Mouse (Mus musculus) lung, embryonic 14.5 days (tissue): Measurements from ENCODE around the gene Gm45233. TPM values are rescaled to one million over a fixed set of nuclear protein-coding genes. Genes with fewer than 3 reads are reported as not detected.
A peak's percentile ranks its signal among the peaks of the same experiment; 100 is the strongest.

ENCODE experiments used
- ATAC-seq: fragments of 200-750 bp; cut with Nextera tagmentation; 2 replicates; pipeline ENCODE4 v1.8.0; 2017; ENCODE audit warnings: mild to moderate bottlenecking, moderate TSS enrichment, moderate library complexity; ENCODE audit not compliant: insufficient read depth
- DNase-seq: peaks from one replicate; pipeline ENCODE4 v3.0.0-alpha.2; 2015
- H3K27ac ChIP-seq: fragments of 300-500 bp; sonication (generic); 2 replicates; pipeline ENCODE4 v1.5.1; 2014; ENCODE audit warnings: low read depth, mild to moderate bottlenecking, moderate library complexity
- H3K27me3 ChIP-seq: fragments of 300-500 bp; sonication (generic); 2 replicates; pipeline ENCODE4 v1.6.1; 2014; ENCODE audit warnings: low read length, control low read depth; ENCODE audit not compliant: insufficient read depth
- H3K36me3 ChIP-seq: fragments of 300-500 bp; sonication (generic); 2 replicates; pipeline ENCODE4 v1.6.1; 2014; ENCODE audit warnings: control low read depth; ENCODE audit not compliant: insufficient read depth
- H3K4me1 ChIP-seq: fragments of 300-500 bp; sonication (generic); 2 replicates; pipeline ENCODE4 v1.6.1; 2014; ENCODE audit warnings: antibody characterized with exemption, control low read depth; ENCODE audit not compliant: insufficient read depth
- H3K4me2 ChIP-seq: fragments of 300-500 bp; sonication (generic); 2 replicates; pipeline ENCODE4 v1.6.1; 2014; ENCODE audit warnings: mild to moderate bottlenecking
- H3K4me3 ChIP-seq: fragments of 300-500 bp; sonication (generic); 2 replicates; pipeline ENCODE4 v1.5.1; 2014; ENCODE audit warnings: low read depth, low read length
- H3K9ac ChIP-seq: fragments of 300-500 bp; sonication (generic); 2 replicates; pipeline ENCODE4 v1.6.1; 2014
- H3K9me3 ChIP-seq: fragments of 300-500 bp; sonication (generic); 2 replicates; pipeline ENCODE4 v1.6.1; 2016; ENCODE audit warnings: low read depth, low read length, control low read depth
- CTCF ChIP-seq: IDR thresholded peaks from 2 replicates; pipeline ENCODE4 v1.5.1; 2016; ENCODE audit warnings: antibody characterized with exemption, low read depth
- WGBS: fragments of 180-500 bp; shearing (Covaris S2); extraction: QIAGEN DNeasy Blood & Tissue Kit; methylation state at CpG from one replicate; pipeline ENCODE4 v1.1.7; 2014; 5-methylcytosine and 5-hydroxymethylcytosine counted together
- polyA plus RNA-seq: library from polyadenylated mRNA; unstranded; fragments of >200 nt; fragmentation: Nextera tagmentation; extraction: Ambion mirVana; gene quantifications from 2 replicates; pipeline ENCODE4 v1.2.1, GENCODE M21; 2014

The Gm45233 gene
- polyA plus RNA-seq, 1 experiment from 2014 or later = not detected

GRCm38 (mm10) chr7:43464864-43465343, 21.0 kb downstream of the Gm45233 start:
- peak; percentile 6; the same call in 1 of the 2 replicates for ATAC-seq
- Histone ChIP-seq H3K4me3 (peak overlapping the region; percentile 43), H3K36me3 (no peaks in the 10 kb centered on the region), H3K9ac (peak overlapping the region; percentile 38), H3K4me1 (no peaks in the 10 kb centered on the region), H3K9me3 (no peaks in the 10 kb centered on the region), H3K4me2 (peak overlapping the region; percentile 71), H3K27ac (no peak overlapping the region), H3K27me3 (0 out of 2 replicates have a peak, but pooled peaks cover 8% of the 10 kb centered on the region)
- peak; percentile 49 for TF ChIP-seq CTCF
- WGBS = 7% methylated on average over 35 of the region's 35 CpGs
- DNase-seq = peak; percentile 71

- TF ChIP-seq CTCF = no peak; the same call in 1 of the 2 replicates
- no peak overlapping the region for H3K27ac ChIP-seq
- no peaks in the 10 kb centered on the region for H3K4me1 ChIP-seq
- no peaks in the 10 kb centered on the region for H3K36me3 ChIP-seq
- 0 out of 2 replicates have a peak, but pooled peaks cover 8% of the 10 kb centered on the region for H3K27me3 ChIP-seq
- DNase-seq (peak; percentile 94), ATAC-seq (peak; percentile 90)
- H3K4me3 ChIP-seq = peak overlapping the region; percentile 43
- peak overlapping the region; percentile 71 for H3K4me2 ChIP-seq
- under 1% methylated on average over 33 of the region's 33 CpGs for WGBS
- H3K9me3 ChIP-seq = no peaks in the 10 kb centered on the region
- peak overlapping the region; percentile 38 for H3K9ac ChIP-seq
Measured at GRCm38 (mm10) chr7:43465344-43466098, 21.6 kb downstream of the Gm45233 start.

GRCm38 (mm10) chr7:43466099-43466694, 22.3 kb downstream of the Gm45233 start:
- DNase-seq = peak; percentile 91
- WGBS = under 1% methylated on average over 33 of the region's 33 CpGs
- Histone ChIP-seq H3K9me3 (no peaks in the 10 kb centered on the region), H3K4me1 (no peaks in the 10 kb centered on the region), H3K36me3 (no peaks in the 10 kb centered on the region), H3K4me3 (peak overlapping the region; percentile 43), H3K9ac (peak overlapping the region; percentile 27; the same call in 1 of the 2 replicates), H3K27me3 (0 out of 2 replicates have a peak, but pooled peaks cover 8% of the 10 kb centered on the region), H3K4me2 (peak overlapping the region; percentile 71), H3K27ac (no peak overlapping the region)
- peak; percentile 59 for ATAC-seq
- TF ChIP-seq CTCF = peak; percentile 95

DNA sequence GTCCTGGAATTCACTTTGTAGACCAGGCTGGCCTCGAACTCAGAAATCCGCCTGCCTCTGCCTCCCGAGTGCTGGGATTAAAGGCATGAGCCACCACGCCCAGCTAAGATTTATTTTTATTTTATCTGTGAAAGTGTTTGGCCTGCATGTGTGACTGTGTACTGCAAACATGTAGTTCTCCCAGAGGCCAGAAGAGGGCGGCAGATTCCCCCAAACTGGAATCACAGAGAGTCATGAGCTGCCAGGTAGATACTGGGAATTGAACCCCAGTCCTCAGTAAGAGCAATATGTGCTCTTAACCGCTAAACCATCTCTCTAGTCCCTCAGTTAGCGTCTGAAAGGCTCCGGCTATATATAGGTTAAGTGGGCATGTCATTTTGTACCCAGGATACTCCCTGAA, 26.4 kb downstream of the Gm45233 start:
- no peak overlapping the region for H3K4me3 ChIP-seq
- H3K9me3 ChIP-seq = no peaks in the 10 kb centered on the region
- H3K36me3 ChIP-seq = no peaks in the 10 kb centered on the region
- H3K9ac ChIP-seq = no peak overlapping the region
- peaks cover under 1% of the 10 kb centered on the region for H3K27me3 ChIP-seq
- 43% methylated on average over 8 of the region's 8 CpGs for WGBS
- H3K4me2 ChIP-seq = no peak overlapping the region
- H3K27ac ChIP-seq = no peak overlapping the region
- peak; percentile 67 for TF ChIP-seq CTCF
- DNase-seq = peak; percentile 52
- no peaks in the 10 kb centered on the region for H3K4me1 ChIP-seq
- ATAC-seq = no peak

DNA sequence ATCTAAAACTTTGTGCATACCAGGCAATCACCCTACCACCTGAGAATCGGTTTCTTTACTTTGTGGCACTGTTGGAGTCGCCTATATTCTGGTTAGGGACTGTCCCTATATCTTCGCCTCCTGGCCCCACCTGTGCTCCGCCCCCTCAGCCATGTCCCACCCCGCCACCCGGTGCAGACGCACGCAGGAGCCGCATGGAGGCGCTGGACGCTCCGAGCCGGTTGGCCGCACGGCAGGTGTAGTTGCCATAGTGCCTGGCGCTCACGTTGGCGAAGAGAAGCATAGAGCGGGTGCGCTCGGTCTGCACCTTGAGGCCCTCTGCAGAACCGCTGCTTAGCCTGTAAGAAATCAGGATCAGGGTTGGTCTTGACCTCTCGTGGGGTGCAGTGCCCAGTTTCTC, 31.8 kb downstream of the Gm45233 start:
- Histone ChIP-seq H3K9me3 (no peaks in the 10 kb centered on the region), H3K27ac (no peak overlapping the region), H3K27me3 (peaks cover 23% of the 10 kb centered on the region), H3K9ac (no peak overlapping the region), H3K36me3 (no peaks in the 10 kb centered on the region), H3K4me2 (no peak overlapping the region), H3K4me3 (no peak overlapping the region), H3K4me1 (no peaks in the 10 kb centered on the region)
- peak; percentile 45 for TF ChIP-seq CTCF
- WGBS = 15% methylated on average over 23 of the region's 23 CpGs
- no peak for ATAC-seq
- no peak for DNase-seq

- TF ChIP-seq CTCF = no peak
Measured at GRCm38 (mm10) chr7:43476376-43476775, 32.4 kb downstream of the Gm45233 start.

GRCm38 (mm10) chr7:43481191-43481590, 37.3 kb downstream of the Gm45233 start:
- H3K27ac ChIP-seq = no peak overlapping the region
- H3K9ac ChIP-seq = no peak overlapping the region
- no peaks in the 10 kb centered on the region for H3K36me3 ChIP-seq
- ATAC-seq (no peak), DNase-seq (no peak)
- H3K4me2 ChIP-seq = no peak overlapping the region
- H3K27me3 ChIP-seq = peaks cover 14% of the 10 kb centered on the region
- WGBS = 53% methylated on average over 3 of the region's 3 CpGs
- H3K4me3 ChIP-seq = no peak overlapping the region
- H3K9me3 ChIP-seq = no peaks in the 10 kb centered on the region
- no peak for TF ChIP-seq CTCF
- H3K4me1 ChIP-seq = peaks cover 7% of the 10 kb centered on the region

More at GRCm38 (mm10) chr7:43476376-43476775, 32.4 kb downstream of the Gm45233 start:
- peaks cover 23% of the 10 kb centered on the region for H3K27me3 ChIP-seq
- no peak overlapping the region for H3K4me3 ChIP-seq
- H3K9me3 ChIP-seq = no peaks in the 10 kb centered on the region
- H3K4me1 ChIP-seq = no peaks in the 10 kb centered on the region
- 7% methylated on average over 13 of the region's 13 CpGs for WGBS
- H3K9ac ChIP-seq = no peak overlapping the region
- H3K36me3 ChIP-seq = no peaks in the 10 kb centered on the region
- ATAC-seq (no peak), DNase-seq (no peak)
- H3K4me2 ChIP-seq = no peak overlapping the region
- no peak overlapping the region for H3K27ac ChIP-seq
